Mouse (Mus musculus): ENCODE measurements around the gene Sardh.

- TF ChIP-seq CTCF (conservative IDR thresholded peaks at IDR 0.05; ENCODE audit: low read length) (no peak), NANOG (IDR thresholded peaks at IDR 0.05; ENCODE audit: borderline replicate concordance, low read length) (no peak), POU5F1 (IDR thresholded peaks at IDR 0.05; ENCODE audit: borderline replicate concordance, low read length) (no peak)
Measured at GRCm38 (mm10) chr2:27183734-27184133, 64.4 kb downstream of the Sardh start.

Data from E14TG2a.4 (cell line).